Mouse (Mus musculus) heart, postnatal 36 days (tissue): ENCODE measurements around the gene Wars2. TPM values are rescaled to one million over a fixed set of nuclear protein-coding genes. Genes with fewer than 3 reads are reported as not detected.
A peak's percentile ranks its signal among the peaks of the same experiment; 100 is the strongest.

Experiments
- DNase-seq, 2 experiments: peaks; one replicate each; pipeline ENCODE4 v3.0.0; 2021 to 2022
- intact Hi-C: fragments of 180-260 bp; cut with DNase I; formaldehyde crosslinking; loops from one replicate; pipeline ENCODE4 v1.15.1; 2025
- total RNA-seq, 2 experiments: library from RNA; stranded (reverse); gene quantifications; 2 replicates each; pipeline ENCODE4 v1.2.3; 2021

Gene Wars2
- total RNA-seq, 2 experiments from 2014 or later, result 6.0 to 6.5 TPM

GRCm38 (mm10) chr3:99183355-99184016, 42.6 kb downstream of the Wars2 start:
- no peak for DNase-seq
- intact Hi-C loops, result no loop called here

GRCm38 (mm10) chr3:99184373-99184772, 43.5 kb downstream of the Wars2 start:
- DNase-seq, result no peak
- intact Hi-C loops, result no loop called here

GRCm38 (mm10) chr3:99188097-99188496, 47.2 kb downstream of the Wars2 start:
- intact Hi-C loops, result no loop called here
- no peak for DNase-seq

- DNase-seq, result no peak
- intact Hi-C loops, result no loop called here
Observed at GRCm38 (mm10) chr3:99193576-99193975, 52.7 kb downstream of the Wars2 start.

- DNase-seq, result no peak
- intact Hi-C loops, result no loop called here
Observed at GRCm38 (mm10) chr3:99203331-99203730, 62.5 kb downstream of the Wars2 start.

- DNase-seq, result no peak
- intact Hi-C loops, result no loop called here
Observed at GRCm38 (mm10) chr3:99208416-99208815, 67.5 kb downstream of the Wars2 start.

GRCm38 (mm10) chr3:99211105-99211698, 70.3 kb downstream of the Wars2 start:
- intact Hi-C loops, result no loop called here
- DNase-seq, result no peak

GRCm38 (mm10) chr3:99227807-99228206, 86.9 kb downstream of the Wars2 start:
- DNase-seq, result no peak
- intact Hi-C loops, result no loop called here

GRCm38 (mm10) chr3:99233393-99234318, 92.8 kb downstream of the Wars2 start:
- DNase-seq, result peak; percentile 47 to 67
- intact Hi-C loops, result loop anchor here (2.0 kb wide), 1 partner anchor 705 kb away; no protein-coding TSS in a partner anchor

GRCm38 (mm10) chr3:99234319-99234869, 93.5 kb downstream of the Wars2 start:
- intact Hi-C loops, result loop anchor here (2.0 kb wide), 1 partner anchor 704 kb away; no protein-coding TSS in a partner anchor
- DNase-seq, result no peak

- DNase-seq, result no peak
- intact Hi-C loops, result loop anchor here (2.0 to 5.0 kb wide), 2 partner anchors 632 to 704 kb away; no protein-coding TSS in a partner anchor
Observed at GRCm38 (mm10) chr3:99235116-99235803, 94.4 kb downstream of the Wars2 start.

- intact Hi-C loops, result loop anchor here (2.0 to 5.0 kb wide), 2 partner anchors 631 to 703 kb away; no protein-coding TSS in a partner anchor
Observed at GRCm38 (mm10) chr3:99235804-99236755, 95.2 kb downstream of the Wars2 start.

GRCm38 (mm10) chr3:99238691-99239090, 97.8 kb downstream of the Wars2 start:
- DNase-seq, result no peak
- intact Hi-C loops, result loop anchor here (5.0 kb wide), 1 partner anchor 629 kb away; no protein-coding TSS in a partner anchor

More at GRCm38 (mm10) chr3:99235804-99236755, 95.2 kb downstream of the Wars2 start:
- DNase-seq, result no peak

- no peak for DNase-seq
- intact Hi-C loops, result loop anchor here (5.0 kb wide), 2 partner anchors 97 to 628 kb away; partner anchors contain the start of gene Wars2
Observed at GRCm38 (mm10) chr3:99239301-99240045, 98.6 kb downstream of the Wars2 start.

- DNase-seq, result no peak
- intact Hi-C loops, result loop anchor here (5.0 kb wide), 1 partner anchor 98 kb away; the partner anchor contains the start of gene Wars2
Observed at GRCm38 (mm10) chr3:99240213-99240720, 99.4 kb downstream of the Wars2 start, which contains the start of gene Tbx15. Gene Tbx15, plus strand, starts transcription at chr3:99240381.

GRCm38 (mm10) chr3:99240811-99241738, 100.2 kb downstream of the Wars2 start:
- intact Hi-C loops, result loop anchor here (5.0 kb wide), 1 partner anchor 99 kb away; the partner anchor contains the start of gene Wars2
- no peak for DNase-seq
